Comparison of ENCODE assay signal across 32 mouse cellular contexts in the genomic region with DNA sequence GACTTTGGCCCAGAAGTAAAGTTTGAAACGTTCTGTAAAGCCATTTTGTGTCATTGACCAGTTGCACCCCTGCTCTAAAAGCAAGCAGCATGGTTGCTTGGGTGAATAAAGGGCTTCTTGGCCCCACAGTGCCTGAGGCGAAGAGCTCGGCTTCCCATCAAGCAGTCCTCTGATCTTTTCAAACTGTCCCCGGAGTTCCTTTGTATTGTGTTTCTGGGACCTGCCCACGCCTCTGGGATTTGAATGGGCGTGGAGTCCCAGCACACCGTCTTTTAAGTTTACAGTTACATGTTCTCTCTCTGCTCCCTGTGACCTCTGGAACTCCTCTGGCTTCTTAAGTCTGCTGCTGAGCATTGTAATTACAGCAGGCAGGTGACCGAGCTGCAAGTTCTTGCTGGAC. TPM values are rescaled to one million over a fixed set of nuclear protein-coding genes. Genes with fewer than 3 reads are reported as not detected.
DNase-seq lines count a peak whose midpoint lies in the region; ATAC-seq and TF ChIP-seq lines count a peak whose summit lies in the region.
"Had no signal": no experiment of that assay in that cellular context is flagged by ENCODE, and none has a peak within 500 bp of the region (broad histone marks: within the 10 kb centered on the region; RNA-seq: fewer than 3 reads in every experiment).

No protein-coding gene starts in this region.

- H3K9ac ChIP-seq in midbrain, embryonic 11.5 days (ENCODE audit: low read length), result no peak overlapping the region
- H3K9ac ChIP-seq in midbrain, postnatal 0 days (replicated peaks; ENCODE audit: low read length, poor library complexity, severe bottlenecking), result no peak overlapping the region
- H3K9ac ChIP-seq: forebrain, postnatal 0 days; heart, embryonic 13.5 days; hindbrain, embryonic 15.5 days; liver, embryonic 12.5 days; liver, postnatal 0 days; midbrain, embryonic 13.5 days had no signal

- H3K27ac ChIP-seq in midbrain, embryonic 11.5 days (ENCODE audit: low read depth, low read length), result no peak overlapping the region
- H3K27ac ChIP-seq in midbrain, postnatal 0 days (ENCODE audit: low read depth, low read length), result no peak overlapping the region
- H3K27ac ChIP-seq: heart, embryonic 13.5 days; hindbrain, embryonic 10.5 days; hindbrain, embryonic 15.5 days; layer of hippocampus, adult 2 months; left cerebral cortex, adult 2 months; liver, embryonic 12.5 days; midbrain, embryonic 13.5 days; stomach, postnatal 0 days had no signal

- 26% methylated on average over 8 of the region's 8 CpGs for WGBS in midbrain, embryonic 11.5 days
- 26% methylated on average over 8 of the region's 8 CpGs for WGBS in midbrain, postnatal 0 days

- no peak overlapping the region for H3K4me3 ChIP-seq in midbrain, embryonic 11.5 days (ENCODE audit: low read depth, low read length)
- H3K4me3 ChIP-seq in midbrain, postnatal 0 days (ENCODE audit: low read depth, low read length), result no peak overlapping the region
- H3K4me3 ChIP-seq: heart, embryonic 13.5 days; hindbrain, embryonic 10.5 days; hindbrain, embryonic 15.5 days; layer of hippocampus, adult 2 months; left cerebral cortex, adult 2 months; liver, embryonic 12.5 days; midbrain, embryonic 13.5 days had no signal

- H3K27me3 ChIP-seq in midbrain, embryonic 11.5 days (ENCODE audit: control insufficient read depth, insufficient read depth, low read length), result no peaks in the 10 kb centered on the region
- H3K27me3 ChIP-seq in midbrain, postnatal 0 days (ENCODE audit: insufficient read depth, low read length), result no peaks in the 10 kb centered on the region
- H3K27me3 ChIP-seq: heart, embryonic 13.5 days; hindbrain, embryonic 15.5 days; liver, embryonic 12.5 days; midbrain, embryonic 13.5 days had no signal

- H3K4me2 ChIP-seq in midbrain, embryonic 11.5 days, result no peak overlapping the region
- H3K4me2 ChIP-seq in midbrain, postnatal 0 days (ENCODE audit: low read depth, low read length, poor library complexity, severe bottlenecking), result no peak overlapping the region
- H3K4me2 ChIP-seq: heart, embryonic 13.5 days; hindbrain, embryonic 15.5 days; liver, embryonic 12.5 days; midbrain, embryonic 13.5 days had no signal

- peak; percentile 83 for DNase-seq in midbrain, embryonic 11.5 days (ENCODE audit: low spot score, missing footprints)
- no peak for DNase-seq in midbrain, postnatal 0 days (ENCODE audit: low spot score)
- DNase-seq in R1 (ENCODE audit: low read depth, low spot score), result peak; percentile 89
- DNase-seq in embryo, embryonic 10 days (ENCODE audit: low spot score), result peak; percentile 4
- DNase-seq in right cerebral cortex, postnatal 25 days, result no peak
- DNase-seq in left cerebral cortex, postnatal 25 days (ENCODE audit: low spot score in 2 of 2), result no peak
- DNase-seq in thymus, postnatal 25 days, result no peak
- DNase-seq: adrenal gland, adult 2 months; adrenal gland, postnatal 36 days; B cell, adult 2 months; cerebellum, adult 2 months; cerebellum, postnatal 36 days; forebrain, postnatal 0 days; heart, postnatal 10 days; kidney, adult 11 months; kidney, postnatal 36 days; left cerebral cortex, postnatal 4 days; liver, postnatal 0 days; lung, postnatal 36 days; spleen, adult 18-20 months; thymus, adult 2 months had no signal

- H3K36me3 ChIP-seq in midbrain, embryonic 11.5 days (ENCODE audit: control insufficient read depth, insufficient read depth, low read length), result no peaks in the 10 kb centered on the region
- no peaks in the 10 kb centered on the region for H3K36me3 ChIP-seq in midbrain, postnatal 0 days (ENCODE audit: insufficient read depth, low read length)
- H3K36me3 ChIP-seq: heart, embryonic 13.5 days; hindbrain, embryonic 10.5 days; hindbrain, embryonic 15.5 days; liver, embryonic 12.5 days; midbrain, embryonic 13.5 days had no signal

- H3K9me3 ChIP-seq in midbrain, embryonic 11.5 days (ENCODE audit: control insufficient read depth, low read length), result no peaks in the 10 kb centered on the region
- H3K9me3 ChIP-seq in midbrain, postnatal 0 days (ENCODE audit: low read length), result no peaks in the 10 kb centered on the region
- H3K9me3 ChIP-seq: heart, embryonic 13.5 days; hindbrain, embryonic 10.5 days; hindbrain, embryonic 15.5 days; liver, embryonic 12.5 days; midbrain, embryonic 13.5 days had no signal

- intact Hi-C loops in left cerebral cortex, postnatal 25 days (cut with DNase I), result no loop called here

- H3K4me1 ChIP-seq in midbrain, embryonic 11.5 days (ENCODE audit: control insufficient read depth, insufficient read depth, low read length), result 0 out of 2 replicates have a peak, but pooled peaks cover 2% of the 10 kb centered on the region
- H3K4me1 ChIP-seq in midbrain, postnatal 0 days (ENCODE audit: insufficient read depth, low read length), result no peaks in the 10 kb centered on the region
- H3K4me1 ChIP-seq: heart, embryonic 13.5 days; hindbrain, embryonic 15.5 days; liver, embryonic 12.5 days had no signal

- TF ChIP-seq CTCF in midbrain, postnatal 0 days (IDR thresholded peaks at IDR 0.05), result no peak

- no peak for ATAC-seq in midbrain, embryonic 11.5 days (ENCODE audit: low FRiP score)
- ATAC-seq in midbrain, postnatal 0 days (ENCODE audit: low FRiP score), result no peak
- ATAC-seq: activated CD4-positive, CD25-positive, alpha-beta regulatory T cell, adult 4 months; forebrain, postnatal 0 days; inflammation-experienced regulatory T-cells, adult 6 months; liver, embryonic 12.5 days; liver, postnatal 0 days; midbrain, embryonic 13.5 days; Patski had no signal

RNA-seq across cellular contexts. Expression of gene Irak1, which starts 15.7 kb away (rescaled TPM):
- 30.5 and 31.6 TPM in 2 replicates for polyA plus RNA-seq in midbrain, embryonic 11.5 days (2014; fragmentation: Nextera tagmentation; extraction: Ambion mirVana)
- total RNA-seq in midbrain, postnatal 0 days (2014; rRNA removed), result 57.2 and 59.1 TPM in 2 replicates
- 33.5 and 35.6 TPM in 2 replicates for polyA plus RNA-seq in midbrain, postnatal 0 days (2015; fragmentation: Nextera tagmentation; extraction: Ambion mirVana)
- total RNA-seq in left cerebral cortex, postnatal 25 days (2021), result 10 to 100 TPM; 39.5 to 44.0 TPM

RNA-seq across cellular contexts. Expression of gene Hcfc1, which starts 41.9 kb away (rescaled TPM):
- 74.5 and 75.1 TPM in 2 replicates for polyA plus RNA-seq in midbrain, embryonic 11.5 days (2014; fragmentation: Nextera tagmentation; extraction: Ambion mirVana)
- 101 and 111 TPM in 2 replicates for total RNA-seq in midbrain, postnatal 0 days (2014; rRNA removed)
- polyA plus RNA-seq in midbrain, postnatal 0 days (2015; fragmentation: Nextera tagmentation; extraction: Ambion mirVana), result 30.3 and 33.2 TPM in 2 replicates
- total RNA-seq in left cerebral cortex, postnatal 25 days (2021), result 10 to 100 TPM; 69.9 to 70.4 TPM

Comparison
In these comparisons a context has a peak if more than half of its experiments do, and no peak if none do; other contexts are left out.
1. DNase-seq: peak in midbrain, embryonic 11.5 days (single experiment), R1 (single experiment) and embryo, embryonic 10 days (single experiment); none in midbrain, postnatal 0 days (single experiment), right cerebral cortex, postnatal 25 days (single experiment), left cerebral cortex, postnatal 25 days (0 of 2) and thymus, postnatal 25 days (single experiment).